Mouse (Mus musculus) C2C12 (cell line): Measurements from ENCODE around the gene Slc23a4. TPM values are rescaled to one million over a fixed set of nuclear protein-coding genes. Genes with fewer than 3 reads are reported as not detected.
A peak's percentile ranks its signal among the peaks of the same experiment; 100 is the strongest.

Experiments used
- H3K27me3 ChIP-seq: one replicate; pipeline ENCODE4 v1.6.1; 2011; ENCODE audit not compliant: control insufficient read depth, insufficient read depth, insufficient read length
- H3K36me3 ChIP-seq: one replicate; pipeline ENCODE4 v1.6.1; 2011; ENCODE audit not compliant: control insufficient read depth, insufficient read depth
- H3K4me3 ChIP-seq: one replicate; pipeline ENCODE4 v1.5.1; 2011; ENCODE audit warnings: mild to moderate bottlenecking, control low read depth; ENCODE audit not compliant: poor library complexity, insufficient read depth, severe bottlenecking
- H3K79me2 ChIP-seq: one replicate; pipeline ENCODE4 v1.6.1; 2011; ENCODE audit not compliant: control insufficient read depth, insufficient read depth
- H3K79me3 ChIP-seq: one replicate; pipeline ENCODE4 v1.6.1; 2011; ENCODE audit warnings: low read depth, control low read depth
- H3ac ChIP-seq: one replicate; pipeline ENCODE3; 2011; ENCODE audit warnings: low read depth; ENCODE audit not compliant: control insufficient read depth, insufficient read length
- CEBPB ChIP-seq: IDR thresholded peaks from one replicate; pipeline ENCODE4 v1.6.1; 2011; ENCODE audit warnings: low read depth, mild to moderate bottlenecking, control low read depth, moderate library complexity
- CTCF ChIP-seq: IDR thresholded peaks from one replicate; pipeline ENCODE4 v1.5.1; 2011; ENCODE audit not compliant: control insufficient read depth, insufficient read depth, insufficient read length
- FOSL1 ChIP-seq: IDR thresholded peaks from one replicate; pipeline ENCODE4 v1.8.0; 2011; ENCODE audit warnings: mild to moderate bottlenecking, low read length; ENCODE audit not compliant: poor library complexity, insufficient read depth, severe bottlenecking
- MAX ChIP-seq: IDR thresholded peaks from one replicate; pipeline ENCODE4 v1.6.1; 2011; ENCODE audit warnings: mild to moderate bottlenecking, control low read depth
- MYOD1 ChIP-seq: IDR thresholded peaks from one replicate; pipeline ENCODE4 v1.6.1; 2011; ENCODE audit warnings: low read depth; ENCODE audit not compliant: control insufficient read depth, insufficient read length
- MYOG ChIP-seq: IDR thresholded peaks from one replicate; pipeline ENCODE4 v1.6.1; 2011; ENCODE audit not compliant: control insufficient read depth, insufficient read length; ENCODE audit errors: extremely low read depth
- USF1 ChIP-seq: IDR thresholded peaks from one replicate; pipeline ENCODE4 v1.6.1; 2011; ENCODE audit warnings: low read depth, mild to moderate bottlenecking, control low read depth, moderate library complexity
- polyA plus RNA-seq: library from polyadenylated mRNA; unstranded; fragments of >200 nt; fragmentation: generic; extraction: Trizol; gene quantifications from one replicate; pipeline ENCODE4 v1.2.1, GENCODE M21; 2012; ENCODE audit warnings: missing spikeins

Gene Slc23a4
- polyA plus RNA-seq, 1 experiment = 0.05 TPM

DNA sequence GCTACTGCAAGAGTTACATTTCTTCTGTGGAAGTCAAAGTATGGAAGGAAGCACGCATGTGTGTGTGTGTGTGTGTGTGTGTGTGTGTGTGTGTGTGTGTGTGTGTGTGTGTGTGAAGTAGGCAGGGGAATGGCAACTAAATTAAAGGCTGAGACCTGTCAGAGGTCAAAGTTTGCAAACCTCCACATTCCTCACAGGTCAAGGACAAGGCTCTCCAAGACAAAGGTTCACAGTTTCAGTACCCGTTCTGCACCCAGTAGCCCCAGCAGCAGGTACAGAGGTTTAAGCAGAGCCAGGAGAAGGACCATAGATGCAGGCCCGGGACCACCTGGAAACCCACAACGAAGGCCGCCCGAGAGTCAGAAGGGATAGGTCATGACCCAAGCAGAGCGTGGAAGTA lies 69.1 kb downstream of the Slc23a4 start:
- Histone ChIP-seq H3K36me3 (no peaks in the 10 kb centered on the region), H3ac (no peak overlapping the region), H3K4me3 (no peak overlapping the region), H3K79me2 (no peaks in the 10 kb centered on the region), H3K79me3 (no peaks in the 10 kb centered on the region), H3K27me3 (no peaks in the 10 kb centered on the region)
- TF ChIP-seq FOSL1 = no peak
- no peak for TF ChIP-seq CEBPB
- TF ChIP-seq USF1 = no peak
- TF ChIP-seq CTCF = no peak
- no peak for TF ChIP-seq MYOG
- no peak for TF ChIP-seq MYOD1
- TF ChIP-seq MAX = no peak

DNA sequence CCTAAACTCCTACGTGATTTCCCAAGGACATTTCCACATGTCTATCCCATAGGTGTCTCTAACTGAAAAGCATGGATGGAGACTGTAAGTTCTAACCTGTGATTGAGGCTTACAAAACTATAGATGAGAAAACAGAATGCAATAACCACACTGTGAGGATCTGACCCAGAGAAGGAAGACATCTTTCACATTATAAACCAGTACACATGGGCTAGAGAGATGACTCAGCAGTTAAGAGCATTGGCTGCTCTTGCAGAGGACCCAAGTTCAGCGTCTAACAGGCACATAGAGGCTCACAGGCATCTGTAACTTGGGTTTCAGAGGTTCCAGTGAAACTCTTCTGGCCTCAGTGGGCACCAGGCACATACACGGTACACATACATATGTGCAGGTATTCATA lies 73.7 kb downstream of the Slc23a4 start:
- no peaks in the 10 kb centered on the region for H3K36me3 ChIP-seq
- no peaks in the 10 kb centered on the region for H3K79me3 ChIP-seq
- peaks cover 4% of the 10 kb centered on the region for H3K79me2 ChIP-seq
- H3K4me3 ChIP-seq = no peak overlapping the region
- H3ac ChIP-seq = no peak overlapping the region
- TF ChIP-seq MYOG (no peak), MAX (no peak), USF1 (no peak), FOSL1 (no peak), CEBPB (no peak), MYOD1 (no peak), CTCF (no peak)
- no peaks in the 10 kb centered on the region for H3K27me3 ChIP-seq

DNA sequence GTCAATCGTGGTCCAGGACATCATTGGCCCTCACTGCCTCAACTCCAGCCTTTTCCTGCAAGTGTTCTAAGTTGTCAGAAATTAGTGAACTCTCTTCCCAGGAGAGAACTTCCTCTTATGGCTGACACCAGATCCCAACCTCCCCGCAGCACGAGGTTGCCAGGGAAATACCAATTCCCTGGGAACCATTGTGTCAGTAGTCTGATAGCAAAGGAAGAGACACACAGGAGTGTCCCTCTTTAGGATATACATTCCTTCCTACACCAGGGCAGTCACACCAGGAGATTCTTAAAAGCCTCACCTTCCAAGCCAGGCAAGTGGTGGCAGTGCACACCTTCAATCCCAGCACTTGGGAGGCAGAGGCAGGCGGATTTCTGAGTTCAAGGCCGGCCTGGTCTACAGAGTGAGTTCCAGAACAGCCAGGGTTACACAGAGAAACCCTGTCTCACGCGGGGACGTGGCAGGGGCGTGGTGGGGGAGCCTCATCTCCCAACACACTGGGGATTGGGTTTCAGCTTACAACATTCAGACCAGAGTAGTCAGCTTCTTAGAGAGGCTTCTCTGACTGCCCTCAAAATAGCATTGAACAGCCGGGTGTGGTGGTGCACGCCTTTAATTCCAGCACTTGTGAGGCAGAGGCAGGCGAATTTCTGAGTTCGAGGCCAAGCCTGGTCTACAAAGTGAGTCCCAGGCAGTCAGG lies 74.7 kb downstream of the Slc23a4 start:
- TF ChIP-seq MYOG = no peak
- no peak for TF ChIP-seq CEBPB
- TF ChIP-seq MYOD1 = no peak
- no peak for TF ChIP-seq CTCF
- TF ChIP-seq MAX = no peak
- TF ChIP-seq USF1 = no peak
- no peak for TF ChIP-seq FOSL1
- Histone ChIP-seq H3K4me3 (no peak overlapping the region), H3K36me3 (no peaks in the 10 kb centered on the region), H3ac (no peak overlapping the region), H3K27me3 (no peaks in the 10 kb centered on the region), H3K79me2 (peaks cover 8% of the 10 kb centered on the region), H3K79me3 (no peaks in the 10 kb centered on the region)

DNA sequence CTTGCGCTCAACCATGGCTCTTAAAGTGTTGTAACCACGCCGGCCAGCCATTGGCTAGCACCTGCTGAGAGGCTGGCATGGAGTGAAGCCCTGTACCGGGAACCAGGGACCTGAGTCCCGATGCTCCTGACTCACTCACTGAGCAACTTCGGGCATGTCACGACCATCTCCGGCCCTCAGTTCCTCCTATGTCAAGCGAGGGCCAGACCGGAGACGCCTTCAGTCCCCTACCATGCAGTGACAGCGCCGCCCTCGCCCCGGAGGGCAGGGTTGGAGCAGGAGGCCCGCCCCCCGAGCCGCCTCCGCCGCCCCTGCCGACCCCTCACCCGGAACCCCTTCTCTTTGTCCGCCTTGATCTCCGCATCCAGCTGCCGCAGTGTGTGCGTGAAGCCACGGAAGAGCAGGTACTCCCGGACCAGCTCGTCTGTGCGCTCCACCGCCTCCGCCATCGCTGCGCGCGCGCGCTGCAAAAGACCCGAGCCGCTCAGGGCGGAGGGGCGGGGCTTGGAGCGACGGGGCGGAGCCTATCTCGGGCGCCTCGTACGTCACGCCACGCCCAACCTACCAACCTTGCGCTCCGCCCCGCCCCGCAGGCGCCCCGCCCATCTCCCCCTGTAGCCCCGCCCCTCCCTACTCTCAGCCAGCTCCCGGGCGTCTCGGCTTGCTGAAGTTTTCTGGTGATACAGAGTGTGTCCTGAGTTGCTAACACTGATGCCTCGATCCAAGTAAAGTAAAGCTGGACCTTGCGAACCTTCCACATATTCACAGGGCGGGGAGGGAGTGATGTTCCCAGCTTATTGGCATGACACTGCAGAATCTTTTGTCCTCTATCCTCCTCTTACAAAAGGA lies 77.6 kb downstream of the Slc23a4 start, which contains the start of gene Wdr91:
Wdr91 (minus strand) TSS at position 506 of the 849 bp plus-strand sequence.
- no peak for TF ChIP-seq USF1
- peak; percentile 9 for TF ChIP-seq MYOD1
- H3ac ChIP-seq = peak within 1 kb of the TSS; percentile 94
- peaks cover 18% of the 10 kb centered on the region for H3K36me3 ChIP-seq
- peaks cover 8% of the 10 kb centered on the region for H3K79me2 ChIP-seq
- no peaks in the 10 kb centered on the region for H3K79me3 ChIP-seq
- no peaks in the 10 kb centered on the region for H3K27me3 ChIP-seq
- H3K4me3 ChIP-seq = peak within 1 kb of the TSS; percentile 57

DNA sequence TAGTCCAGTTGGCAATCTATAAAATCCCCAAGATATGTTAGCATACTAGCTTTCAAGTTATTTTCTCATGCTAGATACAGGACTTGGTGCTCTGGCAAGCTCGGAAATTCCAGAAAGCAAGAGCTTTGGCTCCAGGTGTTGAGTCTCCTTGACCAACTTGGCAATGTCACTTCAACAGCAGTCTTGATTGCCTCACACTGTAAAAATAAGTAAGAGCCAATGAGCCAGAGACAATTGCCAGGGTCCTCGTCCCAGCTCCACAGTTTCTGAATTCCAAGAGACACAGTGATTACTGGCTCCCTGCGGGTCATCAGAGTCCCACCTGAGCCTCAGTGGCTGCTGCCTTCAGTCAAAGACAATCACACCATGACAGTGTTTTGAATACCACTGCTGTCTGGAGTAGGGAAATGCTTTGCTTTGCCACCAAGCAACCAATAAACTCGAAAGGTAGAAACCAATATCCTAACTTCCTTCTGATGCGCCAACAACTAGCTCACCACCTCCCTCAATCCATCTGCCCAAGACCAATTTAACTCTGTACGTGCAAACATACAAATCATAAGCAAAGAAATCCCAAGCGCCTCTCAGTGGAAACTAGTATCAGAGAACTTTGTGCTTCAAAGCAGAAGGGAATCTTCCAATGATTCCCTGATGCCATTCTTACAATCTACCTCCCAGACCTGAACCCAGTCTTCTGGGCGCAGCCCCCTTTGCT lies 78.4 kb downstream of the Slc23a4 start:
- Histone ChIP-seq H3K27me3 (no peaks in the 10 kb centered on the region), H3ac (no peak overlapping the region), H3K79me2 (peaks cover 8% of the 10 kb centered on the region), H3K4me3 (peak overlapping the region; percentile 57), H3K79me3 (no peaks in the 10 kb centered on the region), H3K36me3 (peaks cover 26% of the 10 kb centered on the region)
- no peak for TF ChIP-seq FOSL1
- TF ChIP-seq CTCF = no peak
- no peak for TF ChIP-seq CEBPB
- TF ChIP-seq MYOG = no peak
- no peak for TF ChIP-seq USF1
- TF ChIP-seq MYOD1 = no peak
- no peak for TF ChIP-seq MAX
